Mouse (Mus musculus) kidney, embryonic 14.5 days (tissue): ENCODE results near the gene Nsun4. TPM values are rescaled to one million over a fixed set of nuclear protein-coding genes. Genes with fewer than 3 reads are reported as not detected.
A peak's percentile ranks its signal among the peaks of the same experiment; 100 is the strongest.

Source experiments
- ATAC-seq: fragments of 200-750 bp; cut with Nextera tagmentation; 2 replicates; pipeline ENCODE4 v1.8.0; 2017; ENCODE audit warnings: moderate number of reproducible peaks, mild to moderate bottlenecking, moderate TSS enrichment, moderate library complexity; ENCODE audit not compliant: low FRiP score, low TSS enrichment
- H3K27ac ChIP-seq: fragments of 300-500 bp; sonication (generic); 2 replicates; pipeline ENCODE4 v1.5.1; 2014; ENCODE audit warnings: low read depth, mild to moderate bottlenecking, low read length, moderate library complexity, mixed read lengths
- H3K27me3 ChIP-seq: fragments of 300-500 bp; sonication (generic); 2 replicates; pipeline ENCODE4 v1.6.1; 2014; ENCODE audit warnings: mild to moderate bottlenecking, low read length; ENCODE audit not compliant: control insufficient read depth, insufficient read depth
- H3K36me3 ChIP-seq: fragments of 300-500 bp; sonication (generic); 2 replicates; pipeline ENCODE4 v1.6.1; 2014; ENCODE audit warnings: low read length, mixed read lengths; ENCODE audit not compliant: control insufficient read depth, insufficient read depth
- H3K4me1 ChIP-seq: fragments of 300-500 bp; sonication (generic); 2 replicates; pipeline ENCODE4 v1.6.1; 2014; ENCODE audit warnings: low read length, mixed read lengths; ENCODE audit not compliant: control insufficient read depth, insufficient read depth
- H3K4me2 ChIP-seq: fragments of 300-500 bp; sonication (generic); replicated peaks from 2 replicates; pipeline ENCODE4 v1.6.1; 2014; ENCODE audit warnings: low read depth, mild to moderate bottlenecking, low read length
- H3K4me3 ChIP-seq: fragments of 300-500 bp; sonication (generic); 2 replicates; pipeline ENCODE4 v1.5.1; 2014; ENCODE audit warnings: mild to moderate bottlenecking, low read length
- H3K9ac ChIP-seq: fragments of 300-500 bp; sonication (generic); 2 replicates; pipeline ENCODE4 v1.6.1; 2014; ENCODE audit warnings: low read depth, mild to moderate bottlenecking, low read length, moderate library complexity
- H3K9me3 ChIP-seq: fragments of 300-500 bp; sonication (generic); 2 replicates; pipeline ENCODE4 v1.6.1; 2016; ENCODE audit warnings: low read length; ENCODE audit not compliant: control insufficient read depth
- WGBS: fragments of 180-500 bp; shearing (Covaris S2); extraction: QIAGEN DNeasy Blood & Tissue Kit; methylation state at CpG from one replicate; pipeline ENCODE4 v1.1.7; 2014; 5-methylcytosine and 5-hydroxymethylcytosine counted together
- polyA plus RNA-seq: library from polyadenylated mRNA; unstranded; fragments of >200 nt; fragmentation: Nextera tagmentation; extraction: Ambion mirVana; gene quantifications from 2 replicates; pipeline ENCODE4 v1.2.1, GENCODE M21; 2014

The Nsun4 gene
- polyA plus RNA-seq, 1 experiment from 2014 or later, result 24.1 TPM

- WGBS, result under 1% methylated on average over 53 of the region's 55 CpGs
- H3K9me3 ChIP-seq, result no peaks in the 10 kb centered on the region
- peaks cover 10% of the 10 kb centered on the region for H3K36me3 ChIP-seq
- peak within 1 kb of the TSS; percentile 99 for H3K9ac ChIP-seq
- ATAC-seq, result peak; percentile 93
- H3K27ac ChIP-seq, result peak within 1 kb of the TSS; percentile 95
- peak within 1 kb of the TSS; percentile 99 for H3K4me3 ChIP-seq
- no peaks in the 10 kb centered on the region for H3K27me3 ChIP-seq
- peaks cover 26% of the 10 kb centered on the region for H3K4me1 ChIP-seq
- peak within 1 kb of the TSS; percentile 74 for H3K4me2 ChIP-seq
These were observed 21.4 kb upstream of the Nsun4 start, which contains the start of the genes Uqcrh and Lrrc41 for GRCm38 (mm10) chr4:116074861-116075620. TSS of gene Uqcrh (minus strand) at chr4:116075071. TSS of gene Lrrc41 (plus strand) at chr4:116075269.

- no peak for ATAC-seq
- peaks cover 14% of the 10 kb centered on the region for H3K36me3 ChIP-seq
- no peaks in the 10 kb centered on the region for H3K9me3 ChIP-seq
- H3K27ac ChIP-seq, result peak overlapping the region; percentile 95
- peak overlapping the region; percentile 99 for H3K9ac ChIP-seq
- peak overlapping the region; percentile 74 for H3K4me2 ChIP-seq
- no peaks in the 10 kb centered on the region for H3K27me3 ChIP-seq
- peaks cover 26% of the 10 kb centered on the region for H3K4me1 ChIP-seq
- H3K4me3 ChIP-seq, result peak overlapping the region; percentile 99
- WGBS, result 2% methylated on average over 8 of the region's 8 CpGs
These were observed 20.5 kb upstream of the Nsun4 start for GRCm38 (mm10) chr4:116074145-116074675.

- Histone ChIP-seq H3K27me3 (no peaks in the 10 kb centered on the region), H3K4me1 (peaks cover 26% of the 10 kb centered on the region), H3K27ac (no peak overlapping the region), H3K36me3 (peaks cover 24% of the 10 kb centered on the region), H3K4me3 (peak overlapping the region; percentile 11; the same call in 1 of the 2 replicates), H3K9me3 (no peaks in the 10 kb centered on the region), H3K9ac (0 out of 2 replicates have a peak overlapping the region, but pooled peaks have one; percentile 23), H3K4me2 (peak overlapping the region; percentile 13; the same call in 1 of the 2 replicates)
- no peak for ATAC-seq
- 57% methylated on average over 4 of the region's 4 CpGs for WGBS
These were observed 19.5 kb upstream of the Nsun4 start for GRCm38 (mm10) chr4:116073146-116073545.

- H3K27ac ChIP-seq, result no peak overlapping the region
- no peak overlapping the region for H3K4me3 ChIP-seq
- 77% methylated on average over 6 of the region's 6 CpGs for WGBS
- H3K27me3 ChIP-seq, result no peaks in the 10 kb centered on the region
- no peak overlapping the region for H3K4me2 ChIP-seq
- peaks cover 14% of the 10 kb centered on the region for H3K4me1 ChIP-seq
- H3K9me3 ChIP-seq, result no peaks in the 10 kb centered on the region
- no peak for ATAC-seq
- no peak overlapping the region for H3K9ac ChIP-seq
- H3K36me3 ChIP-seq, result peaks cover 48% of the 10 kb centered on the region
These were observed 16.4 kb upstream of the Nsun4 start for GRCm38 (mm10) chr4:116070116-116070515.

GRCm38 (mm10) chr4:116063855-116064254 is 10.2 kb upstream of the Nsun4 start:
- H3K4me2 ChIP-seq, result no peak overlapping the region
- H3K9me3 ChIP-seq, result no peaks in the 10 kb centered on the region
- no peaks in the 10 kb centered on the region for H3K4me1 ChIP-seq
- ATAC-seq, result no peak
- H3K9ac ChIP-seq, result no peak overlapping the region
- no peaks in the 10 kb centered on the region for H3K27me3 ChIP-seq
- H3K27ac ChIP-seq, result no peak overlapping the region
- WGBS, result 43% methylated on average over 1 of the region's 1 CpGs
- H3K36me3 ChIP-seq, result peaks cover 31% of the 10 kb centered on the region
- H3K4me3 ChIP-seq, result no peak overlapping the region

- no peak for ATAC-seq
- H3K9ac ChIP-seq, result no peak overlapping the region
These were observed 5.5 kb upstream of the Nsun4 start for GRCm38 (mm10) chr4:116059012-116059726.

GRCm38 (mm10) chr4:116057559-116057958 is 3.9 kb upstream of the Nsun4 start:
- no peak overlapping the region for H3K27ac ChIP-seq
- H3K4me3 ChIP-seq, result no peak overlapping the region
- no peak overlapping the region for H3K4me2 ChIP-seq
- no peak overlapping the region for H3K9ac ChIP-seq
- H3K9me3 ChIP-seq, result no peaks in the 10 kb centered on the region
- no peak for ATAC-seq
- 4% methylated on average over 1 of the region's 1 CpGs for WGBS
- H3K4me1 ChIP-seq, result peaks cover under 1% of the 10 kb centered on the region; the same call in 1 of the 2 replicates
- no peaks in the 10 kb centered on the region for H3K36me3 ChIP-seq
- no peaks in the 10 kb centered on the region for H3K27me3 ChIP-seq

More at GRCm38 (mm10) chr4:116059012-116059726, 5.5 kb upstream of the Nsun4 start:
- H3K4me1 ChIP-seq, result no peaks in the 10 kb centered on the region
- H3K4me3 ChIP-seq, result no peak overlapping the region
- no peak overlapping the region for H3K4me2 ChIP-seq
- 77% methylated on average over 5 of the region's 5 CpGs for WGBS
- no peaks in the 10 kb centered on the region for H3K36me3 ChIP-seq
- no peaks in the 10 kb centered on the region for H3K27me3 ChIP-seq
- no peaks in the 10 kb centered on the region for H3K9me3 ChIP-seq
- no peak overlapping the region for H3K27ac ChIP-seq

GRCm38 (mm10) chr4:116052526-116053293 is 966 bp downstream of the Nsun4 start:
- Histone ChIP-seq H3K9me3 (no peaks in the 10 kb centered on the region), H3K4me2 (peak overlapping the region; percentile 64), H3K27me3 (no peaks in the 10 kb centered on the region), H3K4me1 (peaks cover 4% of the 10 kb centered on the region; the same call in 1 of the 2 replicates), H3K36me3 (peaks cover 9% of the 10 kb centered on the region; the same call in 1 of the 2 replicates), H3K4me3 (peak overlapping the region; percentile 59), H3K27ac (peak overlapping the region; percentile 87), H3K9ac (peak overlapping the region; percentile 60)
- WGBS, result 3% methylated on average over 22 of the region's 22 CpGs
- peak; percentile 60 for ATAC-seq
